Comparison of ENCODE assay signal across 28 mouse cellular contexts in genomic region chr10:61558631-61559030, GRCm38 (mm10). TPM values are rescaled to one million over a fixed set of nuclear protein-coding genes. Genes with fewer than 3 reads are reported as not detected.
"Had no signal": no experiment of that assay in that cellular context is flagged by ENCODE, and none has a peak within 500 bp of the region (broad histone marks: within the 10 kb centered on the region; RNA-seq: fewer than 3 reads in every experiment).

No protein-coding gene starts in this region.

- H3K9me3 ChIP-seq: hindbrain, embryonic 12.5 days; intestine, embryonic 15.5 days; limb, embryonic 15.5 days had no signal

- H3K27me3 ChIP-seq: heart, embryonic 12.5 days; hindbrain, embryonic 12.5 days; intestine, embryonic 15.5 days; limb, embryonic 13.5 days; limb, embryonic 15.5 days had no signal

- DNase-seq: gastrocnemius, postnatal 14 days; gastrocnemius, postnatal 36 days; heart, adult 11 months; heart, adult 2 months; heart, postnatal 10 days; heart, postnatal 4 days; kidney, adult 18-20 months; kidney, adult 8-10 months; kidney, postnatal 10 days; kidney, postnatal 25 days; kidney, postnatal 4 days; left cerebral cortex, postnatal 4 days had no signal

- H3K9ac ChIP-seq: heart, embryonic 12.5 days; hindbrain, embryonic 12.5 days; hindbrain, embryonic 14.5 days; intestine, embryonic 15.5 days; limb, embryonic 13.5 days; limb, embryonic 15.5 days had no signal

- H3K27ac ChIP-seq: heart, adult 2 months; heart, embryonic 10.5 days; hindbrain, embryonic 10.5 days; hindbrain, embryonic 12.5 days; hindbrain, embryonic 14.5 days; intestine, embryonic 15.5 days; layer of hippocampus, adult 2 months; limb, embryonic 13.5 days; limb, embryonic 15.5 days had no signal

- H3K4me1 ChIP-seq: heart, embryonic 10.5 days; heart, embryonic 12.5 days; hindbrain, embryonic 10.5 days; hindbrain, embryonic 12.5 days; intestine, embryonic 15.5 days; limb, embryonic 13.5 days; limb, embryonic 15.5 days had no signal

- H3K36me3 ChIP-seq: hindbrain, embryonic 12.5 days; intestine, embryonic 15.5 days had no signal

- H3K4me3 ChIP-seq: heart, adult 2 months; heart, embryonic 10.5 days; heart, embryonic 12.5 days; hindbrain, embryonic 10.5 days; hindbrain, embryonic 12.5 days; intestine, embryonic 15.5 days; layer of hippocampus, adult 2 months; left cerebral cortex, adult 2 months; limb, embryonic 13.5 days; limb, embryonic 15.5 days had no signal

RNA-seq across cellular contexts. Expression of gene Npffr1, which starts 36.7 kb away (rescaled TPM):
- total RNA-seq: gastrocnemius, adult 8-10 months; gastrocnemius, postnatal 36 days; heart, postnatal 25 days; liver, adult 2 months had no signal
- polyA plus RNA-seq: heart, embryonic 16.5 days; inflammation-experienced regulatory T-cells, adult 6 months; limb, embryonic 11.5 days; liver, adult 2 months had no signal
